Mouse (Mus musculus) gonadal fat pad, adult 2 months (tissue): ENCODE results near the gene Slc52a3. TPM values are rescaled to one million over a fixed set of nuclear protein-coding genes. Genes with fewer than 3 reads are reported as not detected.

Experiments used
- DNase-seq: peaks from one replicate; pipeline ENCODE4 v3.0.0-alpha.2; 2012; ENCODE audit warnings: low read depth
- polyA plus RNA-seq: library from polyadenylated mRNA; depleted of rRNA; stranded (reverse); fragments of >200 nt; gene quantifications from 2 replicates; pipeline ENCODE4 v1.2.3, GENCODE M21; 2012

The Slc52a3 gene
- polyA plus RNA-seq, 1 experiment, result 29.8 TPM

- DNase-seq, result no peak
Observed at GRCm38 (mm10) chr2:151999669-152000290, 3.5 kb downstream of the Slc52a3 start.

GRCm38 (mm10) chr2:152000291-152000679 lies 4.0 kb downstream of the Slc52a3 start:
- DNase-seq, result no peak

- DNase-seq, result no peak
Observed at GRCm38 (mm10) chr2:152000735-152001134, 4.4 kb downstream of the Slc52a3 start.

GRCm38 (mm10) chr2:152002529-152002928 lies 6.2 kb downstream of the Slc52a3 start:
- no peak for DNase-seq

- no peak for DNase-seq
Observed at GRCm38 (mm10) chr2:152007783-152008182, 11.5 kb downstream of the Slc52a3 start.

GRCm38 (mm10) chr2:152009061-152009779 lies 12.9 kb downstream of the Slc52a3 start:
- DNase-seq, result no peak

GRCm38 (mm10) chr2:152010251-152010650 lies 13.9 kb downstream of the Slc52a3 start:
- no peak for DNase-seq

- DNase-seq, result no peak
Observed at GRCm38 (mm10) chr2:152010661-152011060, 14.3 kb downstream of the Slc52a3 start.

GRCm38 (mm10) chr2:152011724-152012123 lies 15.4 kb downstream of the Slc52a3 start:
- DNase-seq, result no peak

- no peak for DNase-seq
Observed at GRCm38 (mm10) chr2:152012222-152012621, 15.9 kb downstream of the Slc52a3 start.

- no peak for DNase-seq
Observed at GRCm38 (mm10) chr2:152012701-152013100, 16.4 kb downstream of the Slc52a3 start.

- no peak for DNase-seq
Observed at GRCm38 (mm10) chr2:152015997-152016396, 19.7 kb downstream of the Slc52a3 start.

GRCm38 (mm10) chr2:152016666-152017065 lies 20.4 kb downstream of the Slc52a3 start:
- DNase-seq, result no peak

- DNase-seq, result no peak
Observed at GRCm38 (mm10) chr2:152020255-152020654, 23.9 kb downstream of the Slc52a3 start.

- DNase-seq, result no peak
Observed at GRCm38 (mm10) chr2:152022022-152022421, 25.7 kb downstream of the Slc52a3 start.

GRCm38 (mm10) chr2:152024883-152025422 lies 28.6 kb downstream of the Slc52a3 start:
- DNase-seq, result no peak

- DNase-seq, result no peak
Observed at GRCm38 (mm10) chr2:152029252-152030082, 33.2 kb downstream of the Slc52a3 start.

- DNase-seq, result no peak
Observed at GRCm38 (mm10) chr2:152030986-152031385, 34.7 kb downstream of the Slc52a3 start.

- DNase-seq, result no peak
Observed at GRCm38 (mm10) chr2:152040101-152040500, 43.8 kb downstream of the Slc52a3 start.

GRCm38 (mm10) chr2:152047116-152048002 lies 51.0 kb downstream of the Slc52a3 start:
- DNase-seq, result no peak
